Mouse (Mus musculus) gastrocnemius, adult 8-10 months (tissue): ENCODE data around the gene Myct1. TPM values are rescaled to one million over a fixed set of nuclear protein-coding genes. Genes with fewer than 3 reads are reported as not detected.

Experiments used
- DNase-seq, 2 experiments: peaks; one replicate each; pipeline ENCODE4 v3.0.0; 2022; ENCODE audit warnings: low spot score in 2 of 2
- total RNA-seq, 4 experiments: library from RNA; stranded (reverse); gene quantifications; 2 replicates each; pipeline ENCODE4 v1.2.4; 2022

Myct1 gene
- 1 to 10 TPM; 2.6 to 3.5 (median 2.8) TPM for total RNA-seq

GRCm38 (mm10) chr10:5593464-5593863 lies at the start of gene Myct1:
Myct1 (plus strand) TSS chr10:5593775.
- DNase-seq: no peak

- no peak for DNase-seq
These were observed 47.1 kb upstream of the Myct1 start for GRCm38 (mm10) chr10:5546428-5546827.

GRCm38 (mm10) chr10:5547769-5548168 lies 45.8 kb upstream of the Myct1 start:
- DNase-seq: no peak

- DNase-seq: no peak
These were observed 44.9 kb upstream of the Myct1 start for GRCm38 (mm10) chr10:5548651-5549050.

- DNase-seq: no peak
These were observed 43.8 kb upstream of the Myct1 start for GRCm38 (mm10) chr10:5549871-5550167.

- DNase-seq: no peak
These were observed 43.2 kb upstream of the Myct1 start for GRCm38 (mm10) chr10:5550168-5551021.

- no peak for DNase-seq
These were observed 42.2 kb upstream of the Myct1 start, which contains the start of gene Syne1 for GRCm38 (mm10) chr10:5551382-5551781. Syne1 (minus strand) TSS chr10:5551482.

GRCm38 (mm10) chr10:5554941-5555340 lies 38.6 kb upstream of the Myct1 start:
- no peak for DNase-seq

GRCm38 (mm10) chr10:5558808-5559207 lies 34.8 kb upstream of the Myct1 start:
- DNase-seq: no peak

GRCm38 (mm10) chr10:5560526-5560925 lies 33.0 kb upstream of the Myct1 start:
- no peak for DNase-seq

GRCm38 (mm10) chr10:5561706-5562105 lies 31.9 kb upstream of the Myct1 start:
- DNase-seq: no peak

GRCm38 (mm10) chr10:5568991-5569390 lies 24.6 kb upstream of the Myct1 start:
- DNase-seq: no peak

- DNase-seq: no peak
These were observed 23.5 kb upstream of the Myct1 start for GRCm38 (mm10) chr10:5570059-5570458.

GRCm38 (mm10) chr10:5571332-5571731 lies 22.2 kb upstream of the Myct1 start:
- DNase-seq: no peak

GRCm38 (mm10) chr10:5573328-5573727 lies 20.2 kb upstream of the Myct1 start:
- no peak for DNase-seq

- no peak for DNase-seq
These were observed 2.5 kb upstream of the Myct1 start for GRCm38 (mm10) chr10:5591061-5591460.

GRCm38 (mm10) chr10:5591996-5592395 lies 1.6 kb upstream of the Myct1 start:
- no peak for DNase-seq

- DNase-seq: no peak
These were observed 882 bp downstream of the Myct1 start for GRCm38 (mm10) chr10:5594457-5594856.

GRCm38 (mm10) chr10:5596559-5596958 lies 3.0 kb downstream of the Myct1 start:
- no peak for DNase-seq

GRCm38 (mm10) chr10:5600123-5600522 lies 6.5 kb downstream of the Myct1 start:
- peak in 1 of 2 experiments; percentile 26 for DNase-seq

GRCm38 (mm10) chr10:5603512-5603911 lies 9.9 kb downstream of the Myct1 start:
- DNase-seq: no peak

- no peak for DNase-seq
These were observed 10.8 kb downstream of the Myct1 start for GRCm38 (mm10) chr10:5604371-5604770.

GRCm38 (mm10) chr10:5608874-5609273 lies 15.3 kb downstream of the Myct1 start:
- no peak for DNase-seq
